Mouse (Mus musculus) activated CD4-positive, CD25-positive, alpha-beta regulatory T cell, adult 9 weeks (primary cell): ENCODE measurements around the gene Gm3636. TPM values are rescaled to one million over a fixed set of nuclear protein-coding genes. Genes with fewer than 3 reads are reported as not detected.

Source experiments
- polyA plus RNA-seq: library from polyadenylated mRNA; unstranded; fragments of 100-300 nt; shearing (Covaris generic); gene quantifications from one replicate; pipeline ENCODE4 v1.2.1, GENCODE M21; 2017

The Gm3636 gene
- polyA plus RNA-seq, result 12.9 TPM

GRCm38 (mm10) chr14:6742232-6742631 is at the start of gene Gm3636:
Gene Gm3636 (minus strand): TSS chr14:6742332.

DNA sequence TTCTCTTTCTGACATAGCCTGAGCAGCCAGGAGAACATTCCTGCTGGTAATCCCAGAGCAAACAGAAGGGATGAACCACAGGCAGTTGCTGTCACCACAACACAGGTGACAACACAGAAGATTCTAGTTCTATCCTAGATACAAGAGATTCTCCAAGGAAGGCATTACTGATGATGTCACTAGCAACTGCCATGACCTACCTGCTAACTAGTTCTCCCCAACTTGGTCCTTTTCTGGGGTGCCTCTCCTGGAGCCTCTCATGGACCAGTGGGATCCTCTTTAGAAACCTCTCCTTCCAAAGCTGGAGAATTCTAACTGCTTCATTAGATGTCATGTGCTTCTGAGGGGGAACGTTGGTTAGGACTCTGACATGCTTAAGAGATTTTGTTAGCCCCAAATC is 32.2 kb upstream of the Gm3636 start, which contains the start of gene Gm8362:
Gm8362 (minus strand) TSS at position 101 of the 400 bp plus-strand sequence.

GRCm38 (mm10) chr14:6720151-6720550 is 22.0 kb downstream of the Gm3636 start, which contains the start of gene Gm8050:
Gene Gm8050 (minus strand): TSS chr14:6720251.

Other genes starting within 250 kb of the Gm3636 start
- gene Gm8356, start 205.0 kb downstream of the Gm3636 start, polyA plus RNA-seq, result not detected
- not detected for gene Gm3629, start 151.7 kb downstream of the Gm3636 start, polyA plus RNA-seq
- not detected for gene Gm3460, start 119.9 kb downstream of the Gm3636 start, polyA plus RNA-seq
- not detected for gene Gm10251, start 58.2 kb downstream of the Gm3636 start, polyA plus RNA-seq
- not detected for gene Gm8050, start 22.1 kb downstream of the Gm3636 start, polyA plus RNA-seq
- not detected for gene Gm8362, start 32.1 kb upstream of the Gm3636 start, polyA plus RNA-seq
- not detected for gene Gm3642, start 98.0 kb upstream of the Gm3636 start, polyA plus RNA-seq
- gene Gm3667, start 147.6 kb upstream of the Gm3636 start, polyA plus RNA-seq, result 10.1 TPM
- gene Gm6356, start 231.5 kb upstream of the Gm3636 start, polyA plus RNA-seq, result not detected